Mouse (Mus musculus) heart, embryonic 10.5 days (tissue): ENCODE measurements around the gene Ddx39b. TPM values are rescaled to one million over a fixed set of nuclear protein-coding genes. Genes with fewer than 3 reads are reported as not detected.
"Not testable (repeated sequence)": the region's sequence is repeated elsewhere in the genome, so short reads cannot be mapped to it uniquely, and the experiment has no call there.

Experiments
- DNase-seq: peaks from one replicate; pipeline ENCODE4 v3.0.0-alpha.2; 2017; ENCODE audit warnings: low spot score
- H3K27ac ChIP-seq: fragments of 300-500 bp; sonication (generic); 2 replicates; pipeline ENCODE4 v1.5.1; 2016; ENCODE audit warnings: mild to moderate bottlenecking
- H3K27me3 ChIP-seq: fragments of 300-500 bp; sonication (generic); 2 replicates; pipeline ENCODE4 v1.6.1; 2016; ENCODE audit warnings: mild to moderate bottlenecking; ENCODE audit not compliant: poor library complexity, insufficient read depth, severe bottlenecking
- H3K36me3 ChIP-seq: fragments of 300-500 bp; sonication (generic); 2 replicates; pipeline ENCODE4 v1.6.1; 2016; ENCODE audit warnings: mild to moderate bottlenecking, moderate library complexity
- H3K4me1 ChIP-seq: fragments of 300-500 bp; sonication (generic); 2 replicates; pipeline ENCODE4 v1.6.1; 2016; ENCODE audit warnings: mild to moderate bottlenecking
- H3K4me3 ChIP-seq: fragments of 300-500 bp; sonication (generic); 2 replicates; pipeline ENCODE4 v1.5.1; 2016; ENCODE audit warnings: mild to moderate bottlenecking, moderate library complexity
- H3K9me3 ChIP-seq: fragments of 300-500 bp; sonication (generic); 2 replicates; pipeline ENCODE4 v1.6.1; 2016; ENCODE audit warnings: mild to moderate bottlenecking, moderate library complexity
- WGBS: fragments of 180-500 bp; shearing (Covaris S2); methylation state at CpG from one replicate; pipeline ENCODE4 v1.1.7; 2016; 5-methylcytosine and 5-hydroxymethylcytosine counted together
- polyA plus RNA-seq: library from polyadenylated mRNA; unstranded; fragments of >200 nt; fragmentation: Nextera tagmentation; extraction: Ambion mirVana; gene quantifications from 2 replicates; pipeline ENCODE4 v1.2.1, GENCODE M21; 2016

Gene Ddx39b
- polyA plus RNA-seq, 1 experiment from 2014 or later = 489 TPM

- Histone ChIP-seq H3K9me3 (no peaks in the 10 kb centered on the region), H3K4me1 (peaks cover 12% of the 10 kb centered on the region), H3K27me3 (peaks cover 77% of the 10 kb centered on the region), H3K4me3 (peak within 1 kb of the TSS; percentile 83), H3K27ac (peak within 1 kb of the TSS; percentile 73), H3K36me3 (no peaks in the 10 kb centered on the region)
- 2% methylated on average over 73 of the region's 73 CpGs for WGBS
- no peak for DNase-seq
Observed at GRCm38 (mm10) chr17:35262664-35263522, 21.3 kb downstream of the Ddx39b start, which contains the start of gene H2-D1. H2-D1 (plus strand) TSS chr17:35262730.

- Histone ChIP-seq H3K9me3 (no peaks in the 10 kb centered on the region), H3K27ac (peak overlapping the region; percentile 73; the same call in 1 of the 2 replicates), H3K36me3 (no peaks in the 10 kb centered on the region), H3K4me1 (peaks cover 12% of the 10 kb centered on the region), H3K27me3 (peaks cover 77% of the 10 kb centered on the region), H3K4me3 (peak overlapping the region; percentile 83)
- no peak for DNase-seq
- 1% methylated on average over 31 of the region's 31 CpGs for WGBS
Observed at GRCm38 (mm10) chr17:35263523-35263883, 22.0 kb downstream of the Ddx39b start.

- WGBS = 35% methylated on average over 1 of the region's 1 CpGs
- Histone ChIP-seq H3K27me3 (peaks cover 41% of the 10 kb centered on the region), H3K36me3 (no peaks in the 10 kb centered on the region), H3K4me1 (peaks cover 12% of the 10 kb centered on the region), H3K4me3 (no peak overlapping the region), H3K9me3 (no peaks in the 10 kb centered on the region), H3K27ac (no peak overlapping the region)
- DNase-seq = no peak
Observed at GRCm38 (mm10) chr17:35267399-35268086, 26.0 kb downstream of the Ddx39b start.

GRCm38 (mm10) chr17:35269653-35270347 lies 28.3 kb downstream of the Ddx39b start:
- 25% methylated on average over 3 of the region's 3 CpGs for WGBS

GRCm38 (mm10) chr17:35272249-35272648 lies 30.7 kb downstream of the Ddx39b start:
- 56% methylated on average over 3 of the region's 3 CpGs for WGBS
- no peaks in the 10 kb centered on the region for H3K9me3 ChIP-seq
- H3K4me3 ChIP-seq = no peak overlapping the region
- H3K36me3 ChIP-seq = no peaks in the 10 kb centered on the region
- H3K27ac ChIP-seq = no peak overlapping the region
- H3K4me1 ChIP-seq = no peaks in the 10 kb centered on the region
- no peak for DNase-seq
- H3K27me3 ChIP-seq = peaks cover 23% of the 10 kb centered on the region

More at GRCm38 (mm10) chr17:35269653-35270347, 28.3 kb downstream of the Ddx39b start:
- no peaks in the 10 kb centered on the region for H3K36me3 ChIP-seq
- peak; percentile 92 for DNase-seq
- H3K4me3 ChIP-seq = no peak overlapping the region
- no peaks in the 10 kb centered on the region for H3K4me1 ChIP-seq
- H3K27me3 ChIP-seq = peaks cover 19% of the 10 kb centered on the region
- H3K27ac ChIP-seq = no peak overlapping the region
- H3K9me3 ChIP-seq = no peaks in the 10 kb centered on the region

- WGBS = 4% methylated on average over 11 of the region's 11 CpGs
- DNase-seq = peak; percentile 89
- H3K9me3 ChIP-seq = no peaks in the 10 kb centered on the region
- H3K4me3 ChIP-seq = no peak overlapping the region
- no peak overlapping the region for H3K27ac ChIP-seq
- H3K27me3 ChIP-seq = peaks cover 43% of the 10 kb centered on the region
- no peaks in the 10 kb centered on the region for H3K36me3 ChIP-seq
- H3K4me1 ChIP-seq = no peaks in the 10 kb centered on the region
Observed at GRCm38 (mm10) chr17:35274770-35275169, 33.2 kb downstream of the Ddx39b start.

GRCm38 (mm10) chr17:35276304-35276864 lies 34.8 kb downstream of the Ddx39b start:
- no peaks in the 10 kb centered on the region for H3K9me3 ChIP-seq
- no peak overlapping the region for H3K27ac ChIP-seq
- no peak for DNase-seq
- H3K27me3 ChIP-seq = peaks cover 43% of the 10 kb centered on the region
- no peaks in the 10 kb centered on the region for H3K36me3 ChIP-seq
- H3K4me1 ChIP-seq = no peaks in the 10 kb centered on the region
- H3K4me3 ChIP-seq = no peak overlapping the region
- WGBS = 22% methylated on average over 13 of the region's 13 CpGs

- no peaks in the 10 kb centered on the region for H3K9me3 ChIP-seq
- no peaks in the 10 kb centered on the region for H3K36me3 ChIP-seq
- no peak overlapping the region for H3K4me3 ChIP-seq
- peaks cover 43% of the 10 kb centered on the region for H3K27me3 ChIP-seq
- H3K27ac ChIP-seq = no peak overlapping the region
- WGBS = 84% methylated on average over 8 of the region's 8 CpGs
- H3K4me1 ChIP-seq = no peaks in the 10 kb centered on the region
- no peak for DNase-seq
Observed at GRCm38 (mm10) chr17:35278049-35278448, 36.5 kb downstream of the Ddx39b start.

- DNase-seq = no peak
- Histone ChIP-seq H3K4me3 (no peak overlapping the region), H3K36me3 (no peaks in the 10 kb centered on the region), H3K27me3 (peaks cover 48% of the 10 kb centered on the region), H3K27ac (no peak overlapping the region), H3K4me1 (no peaks in the 10 kb centered on the region), H3K9me3 (no peaks in the 10 kb centered on the region)
- 81% methylated on average over 13 of the region's 13 CpGs for WGBS
Observed at GRCm38 (mm10) chr17:35278957-35279688, 37.6 kb downstream of the Ddx39b start.

GRCm38 (mm10) chr17:35280276-35280675 lies 38.7 kb downstream of the Ddx39b start:
- H3K27me3 ChIP-seq = peaks cover 46% of the 10 kb centered on the region
- 76% methylated on average over 3 of the region's 3 CpGs for whole genome bisulfite sequencing

GRCm38 (mm10) chr17:35285431-35285830 lies 43.9 kb downstream of the Ddx39b start:
- Histone ChIP-seq H3K4me1 (no peaks in the 10 kb centered on the region), H3K4me3 (no peak overlapping the region), H3K9me3 (no peaks in the 10 kb centered on the region), H3K27me3 (peaks cover 16% of the 10 kb centered on the region; the same call in 1 of the 2 replicates), H3K27ac (no peak overlapping the region), H3K36me3 (no peaks in the 10 kb centered on the region)
- no peak for DNase-seq

More at GRCm38 (mm10) chr17:35280276-35280675, 38.7 kb downstream of the Ddx39b start:
- no peak overlapping the region for H3K4me3 ChIP-seq
- no peaks in the 10 kb centered on the region for H3K9me3 ChIP-seq
- no peaks in the 10 kb centered on the region for H3K4me1 ChIP-seq
- DNase-seq = no peak
- no peaks in the 10 kb centered on the region for H3K36me3 ChIP-seq
- H3K27ac ChIP-seq = no peak overlapping the region

- not testable (repeated sequence) for H3K27ac ChIP-seq
- peak; percentile 64 for DNase-seq
- 3% methylated on average over 5 of the region's 5 CpGs for whole genome bisulfite sequencing
Observed at GRCm38 (mm10) chr17:35295796-35296195, 54.2 kb downstream of the Ddx39b start.

More at GRCm38 (mm10) chr17:35295796-35296195, 54.2 kb downstream of the Ddx39b start:
- H3K36me3 ChIP-seq, H3K4me3 ChIP-seq, H3K27me3 ChIP-seq, H3K4me1 ChIP-seq, H3K9me3 ChIP-seq: not testable (repeated sequence)
